Mouse (Mus musculus): Measurements from ENCODE around the gene Spaca1.
"Not testable (repeated sequence)": the region's sequence is repeated elsewhere in the genome, so short reads cannot be mapped to it uniquely, and the experiment has no call there.

- TF ChIP-seq POLR2A (IDR thresholded peaks at IDR 0.05; ENCODE audit: low read depth, low read length); CTCF (IDR thresholded peaks at IDR 0.05; ENCODE audit: extremely low read depth, insufficient read depth, insufficient read length, insufficient replicate concordance): not testable (repeated sequence)
These were observed 37.3 kb upstream of the Spaca1 start for GRCm38 (mm10) chr4:34087286-34087685.
